Mouse (Mus musculus) yolk sac, embryonic 10.5 days (tissue): ENCODE measurements around the gene Ercc4.

ENCODE experiments used
- DNase-seq: peaks from one replicate; pipeline ENCODE4 v3.0.0-alpha.2; 2017; ENCODE audit warnings: low spot score

Gene Ercc4

DNA sequence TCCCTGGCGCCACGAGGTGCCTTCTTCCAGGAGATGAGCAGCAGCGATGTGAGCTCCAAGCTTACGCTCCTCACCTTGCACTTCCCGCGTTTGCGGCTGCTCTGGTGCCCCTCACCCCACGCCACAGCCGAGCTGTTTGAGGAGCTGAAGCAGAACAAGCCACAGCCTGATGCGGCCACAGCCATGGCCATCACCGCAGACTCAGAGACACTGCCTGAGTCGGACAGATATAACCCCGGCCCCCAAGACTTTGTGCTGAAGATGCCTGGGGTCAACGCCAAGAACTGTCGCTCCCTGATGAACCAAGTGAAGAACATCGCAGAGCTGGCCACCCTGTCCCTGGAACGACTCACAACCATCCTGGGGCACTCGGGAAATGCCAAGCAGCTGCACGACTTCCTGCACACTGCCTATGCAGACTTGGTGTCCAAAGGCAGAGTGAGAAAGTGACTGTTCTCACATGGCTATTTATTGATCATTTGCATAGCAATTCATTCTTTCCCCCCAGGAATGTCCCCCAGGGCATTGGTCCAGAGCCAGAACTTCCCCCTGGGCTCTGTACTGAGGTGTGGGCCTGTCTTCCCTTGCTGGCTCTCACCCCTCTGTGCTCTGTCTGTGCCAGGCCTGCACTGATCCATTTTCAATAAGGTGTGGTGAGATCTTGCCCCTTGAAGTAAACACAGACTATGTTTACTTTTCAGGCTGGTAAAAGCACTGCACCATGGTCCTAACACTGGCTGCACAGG is 38.5 kb downstream of the Ercc4 start:
- no peak for DNase-seq

DNA sequence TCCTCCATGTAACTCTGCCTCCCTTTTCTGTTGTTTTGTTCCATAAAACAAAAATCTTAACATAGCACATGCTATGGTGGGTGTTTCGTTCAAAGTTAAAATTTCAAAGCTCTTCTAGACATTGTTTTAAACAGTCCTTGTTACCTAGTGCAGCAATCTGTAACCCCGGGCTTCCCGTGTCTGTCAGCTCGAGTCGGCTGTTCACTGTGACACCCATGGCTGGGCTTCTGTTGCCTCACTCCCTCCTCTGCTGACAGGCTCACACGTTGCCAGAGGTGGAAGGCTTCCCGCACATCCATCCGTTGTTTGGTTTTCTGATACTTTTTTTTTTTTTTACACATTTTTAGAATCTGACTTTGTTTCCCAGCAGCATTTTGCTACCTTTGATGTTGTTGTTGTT is 40.5 kb downstream of the Ercc4 start:
- DNase-seq = no peak

- no peak for DNase-seq
Observed at GRCm38 (mm10) chr16:13150790-13151189, 41.3 kb downstream of the Ercc4 start.

DNA sequence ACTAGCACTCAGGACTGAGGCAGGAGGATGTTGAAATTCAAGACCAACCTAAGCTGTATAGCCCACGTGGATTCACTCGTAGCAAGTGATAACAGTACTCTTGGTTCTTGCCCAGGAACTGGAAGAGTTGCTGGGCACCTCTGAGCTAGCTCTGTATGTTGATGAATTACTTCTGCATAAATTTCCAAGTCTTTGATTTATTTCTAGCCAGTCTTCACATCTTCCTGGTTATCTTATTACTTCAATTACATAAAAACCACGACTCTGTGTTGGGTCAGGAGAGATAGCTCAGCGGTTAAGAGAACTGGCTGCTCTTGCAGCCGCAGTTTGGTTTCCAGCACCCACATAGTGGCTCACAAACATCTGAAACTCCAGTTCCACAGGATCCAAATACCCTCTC is 43.0 kb downstream of the Ercc4 start:
- no peak for DNase-seq

- no peak for DNase-seq
Observed at GRCm38 (mm10) chr16:13153215-13153614, 43.7 kb downstream of the Ercc4 start.

GRCm38 (mm10) chr16:13154352-13154751 is 44.9 kb downstream of the Ercc4 start:
- no peak for DNase-seq

GRCm38 (mm10) chr16:13157314-13157713 is 47.8 kb downstream of the Ercc4 start:
- no peak for DNase-seq

DNA sequence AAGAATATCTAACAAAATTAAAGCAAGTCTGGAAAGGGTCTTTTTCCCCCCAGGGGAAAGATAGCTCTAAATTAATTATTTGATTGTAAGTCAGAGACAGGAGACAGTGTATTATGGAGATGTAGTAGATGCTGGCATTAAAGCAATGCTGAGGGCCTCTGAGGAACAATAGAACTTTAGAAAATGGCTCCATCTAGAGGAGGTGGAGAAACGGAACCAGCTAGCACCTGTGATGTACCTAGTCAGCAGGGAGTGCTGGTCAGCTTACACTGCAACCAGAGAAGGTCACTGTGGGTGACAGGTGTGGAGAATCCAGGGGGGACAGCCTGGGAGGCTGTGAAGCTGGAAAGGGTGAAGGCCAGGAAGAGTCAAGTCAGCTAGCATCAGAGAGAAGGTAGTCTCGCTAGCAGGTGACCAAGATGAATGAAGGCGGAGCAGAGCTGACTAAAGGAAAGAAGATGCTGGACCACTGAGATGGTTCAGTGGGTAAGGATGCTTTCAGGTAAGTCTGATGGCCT is 48.7 kb downstream of the Ercc4 start:
- no peak for DNase-seq

DNA sequence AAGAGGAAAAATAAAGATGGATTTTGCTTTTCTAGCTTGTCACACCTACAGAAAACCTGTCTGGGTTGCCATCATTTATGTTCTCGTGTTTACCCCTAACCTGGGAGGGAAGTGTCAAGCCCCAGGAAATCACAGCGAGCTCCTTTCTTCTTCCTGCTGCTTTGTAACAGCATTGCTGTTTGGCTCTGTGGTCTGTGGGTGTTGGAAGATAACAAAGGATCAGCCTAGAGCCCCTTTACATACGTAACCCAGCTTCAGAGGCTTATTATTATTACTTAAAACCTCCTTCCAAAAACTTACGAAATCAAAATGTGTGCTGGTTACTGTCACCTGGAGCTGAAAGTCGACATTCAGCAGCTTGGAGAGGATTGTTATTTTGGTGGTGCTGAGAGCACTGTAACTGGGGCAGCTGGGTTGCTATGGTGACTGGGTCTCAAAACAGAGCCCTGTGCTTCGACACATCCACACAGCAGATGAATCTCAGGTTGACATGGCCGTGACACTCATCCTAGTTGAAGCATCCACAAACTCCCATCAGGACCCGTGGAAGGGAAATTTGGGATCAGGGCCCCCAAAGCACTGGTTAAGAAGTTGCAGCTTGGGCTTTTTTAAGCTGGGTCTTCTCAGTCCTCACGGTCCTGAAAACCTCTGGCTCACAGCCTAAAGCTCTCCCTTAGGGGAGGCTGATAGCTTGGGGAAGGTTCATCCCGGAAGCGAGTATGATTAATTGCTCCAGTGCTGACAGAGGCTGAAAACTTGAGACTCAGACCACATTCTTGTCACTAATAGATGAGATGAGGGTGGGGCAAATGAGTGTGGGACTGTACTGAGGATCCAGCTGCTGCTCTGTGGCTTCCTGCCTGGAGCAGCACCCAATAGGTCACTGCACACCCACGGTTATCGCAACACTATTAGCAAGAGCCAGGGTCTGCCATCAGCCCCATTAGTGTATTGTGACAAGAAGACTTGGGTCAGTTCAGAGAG is 49.7 kb downstream of the Ercc4 start:
- no peak for DNase-seq

DNA sequence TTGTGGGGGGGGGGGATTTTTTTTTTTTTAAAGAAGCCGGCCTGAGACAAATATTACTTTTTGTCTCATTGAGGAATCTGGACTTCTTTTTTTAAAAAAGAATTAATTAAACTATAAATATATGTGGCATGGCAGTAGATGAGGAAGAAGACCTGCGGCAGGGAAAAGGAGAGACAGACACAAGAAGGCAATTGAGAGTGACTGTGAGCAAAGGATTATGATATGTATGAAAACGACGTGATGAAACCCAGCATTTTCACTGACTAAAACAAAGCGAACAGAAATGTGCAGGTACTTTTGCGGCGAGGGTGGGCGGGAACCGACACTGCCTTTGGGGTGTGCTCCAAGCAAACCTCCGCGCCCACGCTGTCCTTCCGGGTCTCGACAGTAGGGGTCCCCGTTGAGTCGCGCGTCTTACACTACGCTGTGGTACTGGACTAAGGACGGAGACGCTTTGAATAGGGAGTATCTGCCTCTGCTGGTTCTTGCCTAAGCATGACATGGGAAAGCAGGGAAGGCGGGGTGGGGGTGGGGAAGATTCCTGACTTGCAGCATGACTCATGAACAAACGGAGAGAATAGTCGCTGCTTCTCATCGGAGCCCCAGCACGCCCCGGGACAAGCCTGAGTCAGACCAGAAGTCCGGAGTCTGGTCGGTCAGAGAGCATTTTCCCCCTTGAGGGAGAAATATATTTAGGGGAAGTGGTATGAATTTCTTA is 50.6 kb downstream of the Ercc4 start:
- DNase-seq = peak; percentile 93

DNA sequence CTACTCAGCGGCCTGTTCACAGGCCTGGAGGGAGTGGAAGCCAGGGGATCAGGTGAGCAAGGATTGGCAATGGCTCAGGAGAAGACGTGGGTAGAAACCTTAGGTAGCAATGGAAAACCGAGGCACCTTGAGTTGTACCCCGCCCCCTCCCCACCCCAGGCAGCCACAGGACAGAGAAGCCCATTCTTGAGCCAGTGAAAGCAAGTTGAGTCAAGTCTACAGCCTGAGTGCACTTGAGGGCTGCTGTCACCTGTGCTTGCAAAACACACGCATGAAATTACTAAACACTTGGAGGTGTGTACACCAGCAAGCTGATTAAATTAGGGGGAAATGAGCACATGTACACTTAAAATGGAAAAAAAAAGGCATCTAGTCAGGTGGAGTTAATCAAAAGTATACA is 52.0 kb downstream of the Ercc4 start:
- no peak for DNase-seq

GRCm38 (mm10) chr16:13167731-13168130 is 58.2 kb downstream of the Ercc4 start:
- no peak for DNase-seq

GRCm38 (mm10) chr16:13173055-13173742 is 63.7 kb downstream of the Ercc4 start:
- no peak for DNase-seq

- no peak for DNase-seq
Observed at GRCm38 (mm10) chr16:13182526-13182925, 73.0 kb downstream of the Ercc4 start.

DNA sequence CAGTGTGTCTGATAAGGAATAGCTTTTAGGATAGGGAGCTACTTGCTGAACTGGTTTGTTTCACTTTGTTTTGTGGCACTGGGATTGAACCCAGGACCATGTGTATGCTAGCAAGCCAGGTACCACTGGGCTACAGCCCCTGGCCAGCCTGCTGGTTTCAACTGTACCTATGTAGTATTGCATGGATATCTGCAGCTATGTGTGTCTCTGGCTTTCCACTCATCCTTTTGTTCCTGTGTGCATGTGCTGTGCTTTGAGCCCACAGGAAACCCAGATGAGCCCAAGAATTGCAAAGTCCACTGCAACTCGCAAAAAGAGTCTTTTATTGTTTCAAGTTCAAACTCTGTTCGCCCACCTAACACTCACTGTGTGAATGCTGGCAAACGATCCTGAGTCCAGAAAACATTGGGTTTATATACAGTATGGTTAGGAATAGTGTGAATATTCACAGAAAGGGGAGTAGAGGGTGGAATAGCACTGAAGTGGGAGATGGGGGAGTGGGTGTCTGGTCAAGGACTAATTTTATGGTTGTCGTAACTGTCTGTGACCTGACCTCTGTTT is 73.8 kb downstream of the Ercc4 start:
- DNase-seq = no peak

- DNase-seq = no peak
Observed at GRCm38 (mm10) chr16:13184381-13184780, 74.9 kb downstream of the Ercc4 start.

- DNase-seq = peak; percentile 62
Observed at GRCm38 (mm10) chr16:13189430-13190107, 80.1 kb downstream of the Ercc4 start.

- DNase-seq = peak; percentile 70
Observed at GRCm38 (mm10) chr16:13190471-13190870, 81.0 kb downstream of the Ercc4 start.

DNA sequence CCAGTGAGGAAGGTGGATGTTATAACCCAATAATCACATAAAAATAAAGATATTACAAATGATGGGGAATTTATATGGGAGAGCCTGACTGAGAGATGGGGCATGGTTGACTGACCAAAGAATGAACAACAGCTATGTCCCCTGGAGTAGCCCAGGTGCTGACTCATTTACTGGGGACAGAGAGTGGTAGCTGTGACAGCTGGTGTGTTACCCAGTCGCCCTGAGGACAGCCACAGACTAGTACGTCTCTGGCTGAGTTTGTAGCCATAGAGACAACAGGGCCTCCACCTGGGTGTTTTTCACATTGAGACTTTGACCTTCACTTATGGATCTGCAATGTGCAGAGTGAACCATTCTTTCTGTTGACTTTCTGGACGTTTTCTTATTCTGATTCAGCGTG is 81.7 kb downstream of the Ercc4 start:
- no peak for DNase-seq

DNA sequence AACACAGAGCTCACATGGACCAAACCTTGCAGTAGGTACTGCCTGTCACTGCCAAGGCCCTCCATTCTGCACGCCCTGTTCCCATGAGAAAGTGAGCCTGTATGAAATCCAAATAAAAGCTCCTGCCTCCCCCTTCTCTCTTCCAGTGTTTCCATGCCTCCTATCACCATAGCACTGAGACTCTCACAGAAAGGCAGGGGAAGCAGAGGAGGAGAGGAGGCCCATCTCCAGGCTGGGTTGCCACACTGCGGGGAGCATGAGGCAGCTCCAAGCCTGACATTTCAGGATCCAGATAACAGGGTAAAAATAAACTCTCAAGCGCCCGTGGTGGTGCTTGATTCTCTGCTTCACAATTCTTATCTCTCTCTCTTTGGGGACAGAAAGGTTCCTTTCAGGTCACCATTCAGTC is 84.2 kb downstream of the Ercc4 start:
- DNase-seq = no peak

DNA sequence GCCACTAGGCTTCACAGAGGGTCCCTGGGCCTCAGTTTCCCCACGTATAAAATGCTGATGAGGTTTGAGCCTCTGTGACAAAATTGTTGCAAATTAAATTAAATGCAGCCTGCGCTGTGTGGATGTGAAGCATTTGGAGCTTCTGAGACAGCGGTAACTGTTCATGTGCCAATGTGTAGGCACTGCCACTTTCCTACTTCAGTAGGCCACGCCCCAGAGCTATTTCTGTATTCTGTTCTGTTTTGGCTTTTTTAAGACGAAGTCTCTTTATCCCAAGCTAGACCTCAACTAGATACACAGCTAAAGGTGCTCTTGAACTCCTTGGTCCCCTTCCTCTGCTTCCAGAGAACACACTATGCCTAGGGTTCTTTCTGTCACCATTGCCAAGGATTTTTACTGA is 85.4 kb downstream of the Ercc4 start:
- no peak for DNase-seq
